Mouse (Mus musculus) midbrain, postnatal 0 days (tissue): ENCODE results near the gene Fam71a. TPM values are rescaled to one million over a fixed set of nuclear protein-coding genes. Genes with fewer than 3 reads are reported as not detected.

Experiments used
- ATAC-seq: fragments of 200-750 bp; cut with Nextera tagmentation; 2 replicates; pipeline ENCODE4 v1.8.0; 2017; ENCODE audit warnings: moderate number of reproducible peaks, mild to moderate bottlenecking, moderate TSS enrichment, moderate library complexity; ENCODE audit not compliant: low FRiP score
- DNase-seq: peaks from one replicate; pipeline ENCODE4 v3.0.0-alpha.2; 2015; ENCODE audit warnings: low spot score
- H3K27ac ChIP-seq: fragments of 300-500 bp; sonication (generic); 2 replicates; pipeline ENCODE4 v1.5.1; 2014; ENCODE audit warnings: low read depth, mild to moderate bottlenecking, low read length, mixed read lengths
- H3K27me3 ChIP-seq: fragments of 300-500 bp; sonication (generic); 2 replicates; pipeline ENCODE4 v1.6.1; 2014; ENCODE audit warnings: low read length, control low read depth, mixed read lengths; ENCODE audit not compliant: insufficient read depth
- H3K36me3 ChIP-seq: fragments of 300-500 bp; sonication (generic); 2 replicates; pipeline ENCODE4 v1.6.1; 2014; ENCODE audit warnings: low read length, control low read depth, mixed read lengths; ENCODE audit not compliant: insufficient read depth
- H3K4me1 ChIP-seq: fragments of 300-500 bp; sonication (generic); 2 replicates; pipeline ENCODE4 v1.6.1; 2014; ENCODE audit warnings: mild to moderate bottlenecking, control low read depth, antibody characterized with exemption, low read length, mixed read lengths; ENCODE audit not compliant: insufficient read depth
- H3K4me2 ChIP-seq: fragments of 300-500 bp; sonication (generic); 2 replicates; pipeline ENCODE4 v1.6.1; 2014; ENCODE audit warnings: low read depth, mild to moderate bottlenecking, low read length, mixed read lengths; ENCODE audit not compliant: poor library complexity, severe bottlenecking
- H3K4me3 ChIP-seq: fragments of 300-500 bp; sonication (generic); 2 replicates; pipeline ENCODE4 v1.5.1; 2014; ENCODE audit warnings: low read depth, mild to moderate bottlenecking, low read length, moderate library complexity
- H3K9ac ChIP-seq: fragments of 300-500 bp; sonication (generic); replicated peaks from 2 replicates; pipeline ENCODE4 v1.6.1; 2014; ENCODE audit warnings: mild to moderate bottlenecking, low read length, moderate library complexity, mixed read lengths; ENCODE audit not compliant: poor library complexity, severe bottlenecking
- H3K9me3 ChIP-seq: fragments of 300-500 bp; sonication (generic); 2 replicates; pipeline ENCODE4 v1.6.1; 2016; ENCODE audit warnings: low read length, control low read depth
- CTCF ChIP-seq: IDR thresholded peaks from 2 replicates; pipeline ENCODE4 v1.5.1; 2016; ENCODE audit warnings: antibody characterized with exemption, mild to moderate bottlenecking
- WGBS: fragments of 180-500 bp; shearing (Covaris S2); extraction: QIAGEN DNeasy Blood & Tissue Kit; methylation state at CpG from one replicate; pipeline ENCODE4 v1.1.7; 2014; 5-methylcytosine and 5-hydroxymethylcytosine counted together
- polyA plus RNA-seq: library from polyadenylated mRNA; unstranded; fragments of >200 nt; fragmentation: Nextera tagmentation; extraction: Ambion mirVana; gene quantifications from 2 replicates; pipeline ENCODE4 v1.2.1, GENCODE M21; 2015
- total RNA-seq: library from RNA; depleted of rRNA; stranded (reverse); fragments of >200 nt; gene quantifications from 2 replicates; pipeline ENCODE4 v1.2.3, GENCODE M21; 2014; rRNA removed

Gene Fam71a
- not detected in 2 replicates for total RNA-seq
- not detected in 2 replicates for polyA plus RNA-seq

DNA sequence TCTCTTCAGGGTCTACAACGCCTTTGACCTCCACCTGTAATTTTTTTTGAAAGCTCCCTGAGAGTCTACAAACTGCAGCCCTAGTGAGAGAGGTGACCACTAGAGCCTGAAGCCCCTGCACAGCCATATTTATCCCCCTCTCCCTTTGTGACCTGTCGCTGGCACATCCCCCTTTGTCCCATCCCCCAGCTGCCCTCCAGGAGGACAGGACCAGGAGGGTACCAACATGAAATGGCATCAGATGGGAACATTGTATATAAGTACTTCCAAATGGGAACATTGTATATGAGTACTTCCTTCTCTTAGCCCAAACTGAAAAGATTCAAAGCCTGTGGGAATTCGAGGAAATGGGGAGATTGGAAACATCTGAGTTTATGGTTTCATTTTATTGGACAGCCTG lies at the start of gene Fam71a:
Gene Fam71a, minus strand, starts transcription at position 101 of the 400 bp plus-strand sequence.
- Histone ChIP-seq H3K9me3 (no peaks in the 10 kb centered on the region), H3K27me3 (no peaks in the 10 kb centered on the region), H3K4me1 (no peaks in the 10 kb centered on the region), H3K36me3 (no peaks in the 10 kb centered on the region), H3K4me3 (no peak within 1 kb of the TSS), H3K4me2 (no peak within 1 kb of the TSS), H3K9ac (no peak within 1 kb of the TSS), H3K27ac (no peak within 1 kb of the TSS)
- no peak for DNase-seq
- no peak for TF ChIP-seq CTCF
- 87% methylated on average over 3 of the region's 3 CpGs for WGBS
- ATAC-seq: no peak

DNA sequence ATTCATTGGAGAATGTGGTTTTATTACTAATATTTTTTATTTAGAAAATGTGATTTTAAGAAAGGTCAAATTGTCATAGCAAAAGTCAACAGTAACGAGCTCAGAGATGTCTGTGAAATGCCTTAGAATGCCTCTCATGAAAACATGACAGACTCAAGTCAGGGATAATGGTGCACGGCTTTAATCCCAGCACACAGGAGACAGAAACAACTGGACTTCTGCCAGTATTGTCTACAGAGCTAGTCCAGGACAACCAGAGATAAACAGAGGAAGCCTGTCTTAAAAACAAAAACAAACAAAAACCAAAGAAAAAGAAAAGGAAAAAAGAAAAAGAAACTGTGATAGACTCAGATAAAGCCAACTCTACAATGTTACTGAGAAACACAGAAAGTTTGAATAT lies 46.5 kb upstream of the Fam71a start:
- Histone ChIP-seq H3K27me3 (no peaks in the 10 kb centered on the region), H3K36me3 (no peaks in the 10 kb centered on the region), H3K4me3 (no peak overlapping the region), H3K4me1 (no peaks in the 10 kb centered on the region), H3K9ac (no peak overlapping the region), H3K4me2 (no peak overlapping the region), H3K27ac (no peak overlapping the region), H3K9me3 (no peaks in the 10 kb centered on the region)
- WGBS: 37% methylated on average over 2 of the region's 2 CpGs
- DNase-seq: no peak
- no peak for ATAC-seq
- no peak for TF ChIP-seq CTCF

DNA sequence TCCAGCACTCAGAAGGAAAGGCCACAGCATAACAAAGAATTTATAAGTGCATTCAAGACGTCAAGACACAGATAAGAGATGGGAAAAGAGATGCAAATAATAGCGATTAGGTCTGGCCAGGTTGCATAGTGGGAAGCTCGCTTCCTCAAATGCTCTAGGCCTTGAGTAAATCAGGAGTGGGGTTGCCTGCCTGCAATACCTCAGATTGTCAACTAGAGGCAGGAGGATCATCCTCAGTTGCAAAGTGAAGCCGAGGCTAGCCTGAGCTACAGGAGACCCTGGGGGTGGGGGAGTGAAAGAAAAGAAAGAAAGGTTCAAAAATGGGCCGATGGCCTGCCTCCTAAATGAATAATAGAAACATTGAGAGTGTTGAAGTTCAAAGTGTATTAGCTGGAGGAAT lies 41.2 kb upstream of the Fam71a start:
- Histone ChIP-seq H3K27me3 (no peaks in the 10 kb centered on the region), H3K9me3 (no peaks in the 10 kb centered on the region), H3K4me2 (no peak overlapping the region), H3K27ac (no peak overlapping the region), H3K4me1 (no peaks in the 10 kb centered on the region), H3K9ac (no peak overlapping the region), H3K4me3 (no peak overlapping the region), H3K36me3 (no peaks in the 10 kb centered on the region)
- WGBS: 81% methylated on average over 5 of the region's 5 CpGs
- ATAC-seq (no peak), DNase-seq (no peak)
- TF ChIP-seq CTCF: peak; percentile 24; the same call in 1 of the 2 replicates

DNA sequence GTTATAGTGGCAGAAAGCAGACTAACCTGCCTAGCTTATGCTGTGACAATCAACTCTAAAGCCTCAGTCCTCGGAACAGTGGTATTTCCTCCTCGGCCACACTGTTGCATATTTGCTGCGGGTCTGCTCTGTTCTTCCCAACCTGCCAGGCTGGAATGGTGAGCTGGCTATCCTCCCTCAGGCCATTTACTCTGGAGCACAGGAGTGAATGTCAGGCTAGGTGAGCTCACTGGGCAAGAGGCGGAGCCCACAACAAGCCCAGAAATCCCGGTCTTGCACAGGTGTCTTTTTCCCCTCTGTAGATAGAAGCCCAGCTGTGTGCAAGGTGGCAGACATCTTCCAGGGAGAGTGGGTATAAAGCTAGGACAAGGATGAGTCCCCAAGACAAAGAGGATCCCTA lies 40.3 kb upstream of the Fam71a start:
- WGBS: 86% methylated on average over 5 of the region's 5 CpGs
- Histone ChIP-seq H3K27ac (no peak overlapping the region), H3K4me1 (no peaks in the 10 kb centered on the region), H3K36me3 (no peaks in the 10 kb centered on the region), H3K4me2 (no peak overlapping the region), H3K27me3 (no peaks in the 10 kb centered on the region), H3K9me3 (no peaks in the 10 kb centered on the region), H3K4me3 (no peak overlapping the region), H3K9ac (no peak overlapping the region)
- no peak for DNase-seq
- no peak for TF ChIP-seq CTCF
- ATAC-seq: no peak

GRCm38 (mm10) chr1:191203496-191203895 lies 38.9 kb upstream of the Fam71a start:
- Histone ChIP-seq H3K4me3 (no peak overlapping the region), H3K36me3 (no peaks in the 10 kb centered on the region), H3K9ac (no peak overlapping the region), H3K4me1 (no peaks in the 10 kb centered on the region), H3K9me3 (no peaks in the 10 kb centered on the region), H3K27ac (no peak overlapping the region), H3K4me2 (no peak overlapping the region), H3K27me3 (no peaks in the 10 kb centered on the region)
- no peak for TF ChIP-seq CTCF
- WGBS: 68% methylated on average over 2 of the region's 2 CpGs
- no peak for DNase-seq
- no peak for ATAC-seq

DNA sequence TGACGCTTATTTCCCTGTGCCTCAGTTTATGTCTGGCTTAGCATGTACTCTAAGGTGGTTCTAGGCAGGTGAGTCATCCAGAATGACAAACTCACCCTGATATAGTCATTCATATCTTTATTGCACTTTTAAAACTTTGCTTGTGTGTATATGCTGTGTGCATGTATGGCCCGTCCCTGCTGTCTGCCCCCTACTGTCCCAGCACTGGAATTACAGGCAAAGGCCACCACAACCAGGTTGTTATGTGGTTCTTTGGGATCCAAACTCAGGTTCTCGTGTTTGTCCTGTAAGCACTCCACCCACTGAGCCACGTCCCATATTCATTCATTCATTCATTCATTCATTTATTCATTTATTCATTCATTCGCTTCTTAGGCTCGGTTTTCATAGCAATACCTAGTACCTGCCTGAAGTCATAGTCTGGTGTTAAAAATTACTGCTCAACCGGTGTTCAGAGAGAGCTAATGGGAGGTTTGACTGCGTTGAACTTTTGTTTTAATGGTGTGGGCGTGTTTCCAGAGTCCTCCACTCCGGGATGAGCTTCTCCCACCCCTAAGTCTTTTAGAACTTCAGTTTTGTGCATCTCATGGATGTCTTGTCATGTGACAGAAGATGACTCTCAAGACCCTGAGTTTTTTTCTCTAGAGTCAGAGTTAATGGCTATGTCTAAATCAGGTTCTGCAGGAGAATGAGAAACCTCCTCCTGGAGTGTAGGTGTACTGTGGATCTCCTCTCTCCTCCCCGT lies 37.8 kb upstream of the Fam71a start:
- no peak for ATAC-seq
- DNase-seq: no peak
- peak; percentile 39 for TF ChIP-seq CTCF
- 84% methylated on average over 11 of the region's 11 CpGs for WGBS
- H3K9me3 ChIP-seq: no peaks in the 10 kb centered on the region
- H3K27ac ChIP-seq: no peak overlapping the region
- no peak overlapping the region for H3K4me3 ChIP-seq
- no peaks in the 10 kb centered on the region for H3K4me1 ChIP-seq
- H3K36me3 ChIP-seq: no peaks in the 10 kb centered on the region
- H3K4me2 ChIP-seq: no peak overlapping the region
- no peak overlapping the region for H3K9ac ChIP-seq
- H3K27me3 ChIP-seq: no peaks in the 10 kb centered on the region
